ENCODE assay signal across 11 mouse cellular contexts in the genomic region with DNA sequence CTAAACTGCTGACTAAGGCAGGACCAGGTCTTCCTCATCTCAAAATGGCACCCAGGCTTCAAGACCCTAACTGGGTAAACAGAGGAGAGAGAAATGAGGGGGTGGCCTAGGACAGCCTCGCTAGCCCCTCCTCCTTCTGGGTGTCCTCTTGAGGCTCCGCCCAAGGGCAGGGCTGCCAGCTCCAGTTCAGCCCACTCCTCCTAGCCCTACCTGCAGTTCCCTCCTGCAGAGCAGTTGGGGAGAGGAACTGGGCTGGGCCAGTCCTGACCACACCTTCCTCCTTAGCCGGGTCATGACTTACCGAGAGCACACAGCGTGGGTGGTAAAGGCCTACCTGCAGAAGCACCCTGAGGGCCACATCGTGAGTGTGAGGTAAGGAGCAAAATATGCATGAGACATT. TPM values are rescaled to one million over a fixed set of nuclear protein-coding genes. Genes with fewer than 3 reads are reported as not detected.
DNase-seq lines count a peak whose midpoint lies in the region; ATAC-seq and TF ChIP-seq lines count a peak whose summit lies in the region.
"Had no signal": no experiment of that assay in that cellular context is flagged by ENCODE, and none has a peak within 500 bp of the region (broad histone marks: within the 10 kb centered on the region; RNA-seq: fewer than 3 reads in every experiment).

No protein-coding gene starts in this region.

- H3K27me3 ChIP-seq in forebrain, embryonic 10.5 days (ENCODE audit: poor library complexity, severe bottlenecking): no peaks in the 10 kb centered on the region
- no peaks in the 10 kb centered on the region for H3K27me3 ChIP-seq in forebrain, embryonic 16.5 days (replicated peaks; ENCODE audit: control insufficient read depth, insufficient read depth, low read length)
- no peaks in the 10 kb centered on the region for H3K27me3 ChIP-seq in liver, postnatal 0 days (ENCODE audit: insufficient read depth, low read length)
- no peaks in the 10 kb centered on the region for H3K27me3 ChIP-seq in thymus, adult 2 months (ENCODE audit: control insufficient read depth, insufficient read depth, low read length)

- peaks cover 27% of the 10 kb centered on the region for H3K4me1 ChIP-seq in forebrain, embryonic 10.5 days
- peaks cover 17% of the 10 kb centered on the region for H3K4me1 ChIP-seq in forebrain, embryonic 16.5 days (replicated peaks; ENCODE audit: control insufficient read depth, insufficient read depth, low read length)
- no peaks in the 10 kb centered on the region for H3K4me1 ChIP-seq in liver, postnatal 0 days (ENCODE audit: insufficient read depth)
- no peaks in the 10 kb centered on the region; the same call in 1 of the 2 replicates for H3K4me1 ChIP-seq in thymus, adult 2 months (replicated peaks; ENCODE audit: control insufficient read depth, insufficient read depth, low read length)

- H3K9me3 ChIP-seq in forebrain, embryonic 10.5 days: no peaks in the 10 kb centered on the region
- no peaks in the 10 kb centered on the region for H3K9me3 ChIP-seq in forebrain, embryonic 16.5 days (ENCODE audit: control insufficient read depth, low read length)
- no peaks in the 10 kb centered on the region for H3K9me3 ChIP-seq in liver, postnatal 0 days (ENCODE audit: low read length)

- TF ChIP-seq POLR2A in thymus, adult 2 months (IDR thresholded peaks at IDR 0.05; ENCODE audit: control insufficient read depth, extremely low read depth, insufficient read depth, low read length, poor library complexity): no peak

- no peak for ATAC-seq in forebrain, embryonic 16.5 days
- peak; percentile 36; the same call in 1 of the 2 replicates for ATAC-seq in liver, postnatal 0 days

- WGBS in forebrain, embryonic 10.5 days: 66% methylated on average over 6 of the region's 6 CpGs
- 70% methylated on average over 6 of the region's 6 CpGs for WGBS in forebrain, embryonic 16.5 days
- WGBS in liver, postnatal 0 days (ENCODE audit: insufficient replicate concordance): 41% methylated on average over 6 of the region's 6 CpGs
- 59% methylated on average over 6 of the region's 6 CpGs for WGBS in thymus, adult 2 months

- intact Hi-C loops in left cerebral cortex, postnatal 10 days (cut with DNase I): no loop called here

- H3K27ac ChIP-seq in forebrain, embryonic 10.5 days: peak overlapping the region; percentile 48; the same call in 1 of the 2 replicates
- no peak overlapping the region for H3K27ac ChIP-seq in forebrain, embryonic 16.5 days (ENCODE audit: low read length)
- no peak overlapping the region for H3K27ac ChIP-seq in liver, postnatal 0 days (ENCODE audit: low read depth)
- no peak overlapping the region for H3K27ac ChIP-seq in thymus, adult 2 months (ENCODE audit: control insufficient read depth, insufficient read depth, low read length)

- TF ChIP-seq EP300 in liver, postnatal 0 days (IDR thresholded peaks at IDR 0.05; ENCODE audit: low read depth): no peak

- H3K4me3 ChIP-seq in forebrain, embryonic 10.5 days: no peak overlapping the region
- no peak overlapping the region for H3K4me3 ChIP-seq in forebrain, embryonic 16.5 days (replicated peaks; ENCODE audit: low read length)
- H3K4me3 ChIP-seq in liver, postnatal 0 days (ENCODE audit: low read depth, low read length): no peak overlapping the region
- H3K4me3 ChIP-seq in thymus, adult 2 months (ENCODE audit: control insufficient read depth, insufficient read depth, low read length): no peak overlapping the region

- DNase-seq in forebrain, embryonic 10.5 days (ENCODE audit: extremely low spot score, low spot score): no peak
- peak; percentile 63 to 64 for DNase-seq in spleen, postnatal 36 days (ENCODE audit: low spot score in 2 of 2)
- DNase-seq in spleen, postnatal 14 days (ENCODE audit: low spot score in 2 of 2): no peak
- DNase-seq in liver, postnatal 0 days: no peak
- DNase-seq in left cerebral cortex, postnatal 10 days (ENCODE audit: extremely low spot score in 1 of 2, low spot score in 2 of 2): no peak
- DNase-seq in testis, postnatal 14 days (ENCODE audit: low spot score): no peak
- DNase-seq in thymus, adult 2 months: no peak
- DNase-seq: adrenal gland, adult 2 months; cerebellum, postnatal 36 days; heart, postnatal 14 days had no signal

- TF ChIP-seq CTCF in liver, postnatal 0 days (IDR thresholded peaks at IDR 0.05; ENCODE audit: low read depth): no peak
- TF ChIP-seq CTCF in thymus, adult 2 months (IDR thresholded peaks at IDR 0.05; ENCODE audit: borderline replicate concordance, control insufficient read depth, extremely low read depth, insufficient read depth, low read length, poor library complexity): no peak

- no peak overlapping the region for H3K4me2 ChIP-seq in forebrain, embryonic 16.5 days (ENCODE audit: low read length)
- H3K4me2 ChIP-seq in liver, postnatal 0 days (ENCODE audit: low read depth, low read length): no peak overlapping the region

- no peak overlapping the region for H3K9ac ChIP-seq in forebrain, embryonic 16.5 days (replicated peaks; ENCODE audit: low read depth, low read length)
- H3K9ac ChIP-seq in liver, postnatal 0 days (replicated peaks): no peak overlapping the region

- H3K36me3 ChIP-seq in forebrain, embryonic 10.5 days (replicated peaks): peaks cover 93% of the 10 kb centered on the region
- H3K36me3 ChIP-seq in forebrain, embryonic 16.5 days (ENCODE audit: control insufficient read depth, insufficient read depth): no peaks in the 10 kb centered on the region
- peaks cover 28% of the 10 kb centered on the region for H3K36me3 ChIP-seq in liver, postnatal 0 days (replicated peaks; ENCODE audit: insufficient read depth, low read length)
- peaks cover 24% of the 10 kb centered on the region for H3K36me3 ChIP-seq in thymus, adult 2 months (ENCODE audit: control insufficient read depth, insufficient read depth, low read length)

RNA-seq across cellular contexts. Expression of gene Chmp6, which starts 18.6 kb away (rescaled TPM):
- polyA plus RNA-seq in forebrain, embryonic 10.5 days (2016; fragmentation: Nextera tagmentation; extraction: Ambion mirVana): 114 and 124 TPM in 2 replicates
- 83.4 and 96.5 TPM in 2 replicates for polyA plus RNA-seq in forebrain, embryonic 16.5 days (2015; fragmentation: Nextera tagmentation; extraction: Ambion mirVana)
- 28.0 and 30.5 TPM in 2 replicates for polyA plus RNA-seq in liver, postnatal 0 days (2015; fragmentation: Nextera tagmentation; extraction: Ambion mirVana)
- 10 to 100 TPM; 43.0 to 46.9 TPM for total RNA-seq in left cerebral cortex, postnatal 10 days (2021)
- polyA plus RNA-seq in thymus, adult 2 months (2012; rRNA removed): 59.2 and 59.7 TPM in 2 replicates

RNA-seq across cellular contexts. Expression of gene Baiap2, which starts 47.9 kb away (rescaled TPM):
- 9.6 and 11.1 TPM in 2 replicates for polyA plus RNA-seq in forebrain, embryonic 10.5 days (2016; fragmentation: Nextera tagmentation; extraction: Ambion mirVana)
- polyA plus RNA-seq in forebrain, embryonic 16.5 days (2015; fragmentation: Nextera tagmentation; extraction: Ambion mirVana): 36.5 and 38.7 TPM in 2 replicates
- polyA plus RNA-seq in liver, postnatal 0 days (2015; fragmentation: Nextera tagmentation; extraction: Ambion mirVana): 20.8 and 21.3 TPM in 2 replicates
- total RNA-seq in left cerebral cortex, postnatal 10 days (2021): 100 to 1,000 TPM; 116 to 122 TPM
- polyA plus RNA-seq in thymus, adult 2 months (2012; rRNA removed): 53.7 and 59.8 TPM in 2 replicates

Comparison
In these comparisons a context has a peak if more than half of its experiments do, and no peak if none do; other contexts are left out.
1. DNase-seq: peak in spleen, postnatal 36 days (2 of 2); none in forebrain, embryonic 10.5 days (single experiment), spleen, postnatal 14 days (0 of 2), liver, postnatal 0 days (single experiment), left cerebral cortex, postnatal 10 days (0 of 2), testis, postnatal 14 days (single experiment) and thymus, adult 2 months (single experiment).